Mouse (Mus musculus): ENCODE results near the gene Ptpn4.

The Ptpn4 gene

GRCm38 (mm10) chr1:119807707-119808106 lies 29.7 kb downstream of the Ptpn4 start:
- DNase-seq (ENCODE audit: low read depth, low spot score), result no peak

- DNase-seq (ENCODE audit: low read depth, low spot score), result peak; percentile 28
These were observed 31.4 kb downstream of the Ptpn4 start for GRCm38 (mm10) chr1:119805984-119806383.

GRCm38 (mm10) chr1:119804586-119804985 lies 32.8 kb downstream of the Ptpn4 start:
- peak; percentile 6 for DNase-seq (ENCODE audit: low read depth, low spot score)

DNA sequence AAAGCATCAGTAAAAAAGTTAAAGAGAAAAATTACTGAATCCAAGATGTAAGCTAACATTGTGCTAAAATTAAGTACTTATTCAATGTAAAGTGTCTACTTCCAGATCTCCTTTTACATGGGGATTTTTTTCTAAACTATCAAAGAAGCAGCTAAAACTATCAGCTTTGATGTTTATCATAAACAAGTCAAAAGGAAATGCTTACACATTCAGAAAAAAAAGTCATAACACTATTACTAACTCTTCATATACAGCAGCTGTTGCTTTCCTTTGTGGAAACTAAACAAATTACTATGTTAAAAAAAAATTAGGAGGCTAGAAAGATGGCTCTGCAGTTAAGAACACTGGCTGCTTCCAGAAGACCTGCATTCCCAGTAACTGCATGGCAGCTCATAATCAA lies 42.2 kb downstream of the Ptpn4 start:
- DNase-seq (ENCODE audit: low read depth, low spot score), result no peak

DNA sequence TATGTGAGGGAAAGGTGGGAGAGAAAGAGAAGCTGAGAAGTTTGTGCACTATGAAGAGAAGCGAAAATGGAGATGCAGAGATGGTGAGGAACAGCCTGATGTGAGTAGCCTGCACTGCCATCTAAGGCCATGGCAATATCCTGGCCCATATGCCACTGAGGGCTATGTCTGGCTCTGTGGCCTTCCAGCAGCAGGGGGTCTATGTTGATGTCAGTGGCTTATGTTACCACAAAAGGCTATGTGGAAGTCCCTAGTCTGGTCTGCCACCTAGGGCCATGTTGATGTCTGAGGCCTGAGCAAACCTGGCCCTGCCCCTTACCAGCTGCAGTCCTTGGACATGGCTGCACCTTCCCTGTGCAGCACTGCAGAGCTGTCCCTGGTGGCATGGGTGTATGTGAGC lies 43.1 kb downstream of the Ptpn4 start:
- DNase-seq (ENCODE audit: low read depth, low spot score), result no peak

DNA sequence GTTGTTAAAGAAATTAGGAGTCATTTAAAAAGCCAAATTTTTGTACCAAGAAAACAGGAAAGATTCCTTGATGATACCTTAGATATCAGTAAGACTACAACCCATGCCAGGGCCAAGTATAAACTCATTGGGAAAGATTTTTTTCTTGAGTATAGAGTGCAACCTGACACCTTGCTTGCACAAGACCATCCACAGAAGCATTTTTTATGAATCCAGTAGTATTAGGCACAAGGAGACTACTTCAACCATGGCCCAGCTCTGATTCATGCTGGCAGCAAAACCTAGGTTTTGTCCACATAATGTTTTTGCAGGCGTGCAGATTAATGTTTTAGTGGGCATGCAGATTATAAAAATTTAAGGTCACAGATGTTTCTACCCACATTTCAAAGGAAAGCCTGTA lies 46.8 kb downstream of the Ptpn4 start:
- no peak for DNase-seq (ENCODE audit: low read depth, low spot score)

GRCm38 (mm10) chr1:119775915-119776314 lies 61.5 kb downstream of the Ptpn4 start:
- DNase-seq (ENCODE audit: low read depth, low spot score), result no peak

- no peak for DNase-seq (ENCODE audit: low read depth, low spot score)
These were observed 101.7 kb downstream of the Ptpn4 start for GRCm38 (mm10) chr1:119735692-119736091.

DNA sequence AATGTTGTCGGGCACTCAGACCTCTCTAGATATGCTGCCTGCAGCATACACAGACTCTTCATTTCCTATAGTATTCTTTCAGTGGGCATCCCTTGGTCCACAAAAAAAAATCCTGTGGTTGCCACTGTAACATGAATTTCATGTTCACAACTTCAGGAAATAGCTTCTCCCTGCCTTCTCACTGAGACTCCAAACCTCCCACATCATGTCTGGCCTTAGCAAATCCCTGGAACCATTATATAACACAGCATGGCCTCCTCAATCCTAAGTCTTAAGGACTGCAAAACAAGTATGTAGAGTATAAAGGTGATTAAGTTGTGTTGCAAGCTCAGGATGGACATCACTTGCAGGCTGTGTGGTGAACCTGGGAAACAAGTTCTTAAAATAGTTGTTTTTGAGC lies 102.6 kb downstream of the Ptpn4 start:
- DNase-seq (ENCODE audit: low read depth, low spot score), result peak; percentile 68

- no peak for DNase-seq (ENCODE audit: low read depth, low spot score)
These were observed 106.2 kb downstream of the Ptpn4 start for GRCm38 (mm10) chr1:119731166-119731565.

- no peak for DNase-seq (ENCODE audit: low read depth, low spot score)
These were observed 124.4 kb downstream of the Ptpn4 start for GRCm38 (mm10) chr1:119713017-119713416.

DNA sequence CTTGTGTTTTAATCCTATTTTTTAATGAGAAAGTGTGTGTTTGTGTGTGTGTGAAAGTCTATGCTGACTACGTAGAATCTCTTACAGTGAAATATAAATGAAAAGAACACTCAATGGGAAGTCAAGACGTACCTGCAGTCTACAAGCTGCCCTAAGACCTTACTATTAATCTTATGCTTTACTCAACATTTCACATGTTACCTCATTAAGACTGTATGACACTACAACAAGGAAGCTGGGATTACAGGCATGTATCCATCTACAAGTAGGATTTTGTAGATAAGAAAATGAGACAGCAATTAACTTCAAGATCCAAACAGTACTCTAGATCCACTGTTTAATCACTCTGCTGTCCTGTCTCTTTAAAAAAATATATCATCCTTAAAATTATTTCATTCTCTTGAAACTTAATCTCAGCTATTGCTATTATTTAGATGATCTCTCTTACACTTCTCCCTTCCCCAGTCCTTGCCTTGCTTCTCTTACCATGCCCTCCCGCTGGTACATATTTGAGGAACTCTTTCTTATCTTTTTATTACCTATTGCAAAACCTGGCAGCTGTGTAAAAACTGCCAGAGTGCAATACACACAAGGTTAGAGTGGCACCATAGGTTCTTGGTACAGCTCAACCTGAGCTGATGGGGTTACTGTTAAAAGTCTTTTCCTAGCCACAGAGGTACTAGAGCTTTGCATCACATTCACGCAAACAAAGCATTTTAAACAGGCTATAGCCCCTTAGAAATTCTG lies 130.8 kb downstream of the Ptpn4 start:
- DNase-seq (ENCODE audit: low read depth, low spot score), result no peak

GRCm38 (mm10) chr1:119696860-119697259 lies 140.6 kb downstream of the Ptpn4 start:
- DNase-seq (ENCODE audit: low read depth, low spot score), result no peak

GRCm38 (mm10) chr1:119685773-119686558 lies 151.4 kb downstream of the Ptpn4 start:
- no peak for DNase-seq (ENCODE audit: low read depth, low spot score)

DNA sequence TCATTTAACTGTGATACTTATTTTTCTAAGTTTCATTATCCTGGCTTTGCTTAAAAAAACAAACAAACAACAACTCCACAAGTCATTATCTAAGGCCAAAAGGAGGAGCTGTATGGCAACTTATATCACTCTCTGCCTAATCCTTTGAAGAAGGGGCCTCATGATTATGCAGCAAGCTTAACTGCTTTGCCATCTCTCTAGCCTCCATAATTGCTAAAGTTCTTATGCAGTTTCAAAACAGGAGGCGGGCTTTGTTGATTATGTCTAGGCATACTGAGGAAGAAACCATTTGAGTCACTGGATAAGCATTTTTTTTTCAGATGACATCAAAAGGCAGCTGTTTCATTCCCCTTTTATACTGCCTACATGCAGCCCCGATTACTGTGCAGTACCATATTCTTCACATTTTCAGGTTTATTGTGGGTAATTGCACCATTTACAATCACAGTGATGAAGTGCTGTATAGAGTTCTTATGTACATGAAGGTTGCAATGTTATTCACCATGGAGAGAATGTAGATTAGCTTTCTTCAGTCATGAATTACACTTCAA lies 155.7 kb downstream of the Ptpn4 start:
- no peak for DNase-seq (ENCODE audit: low read depth, low spot score)

DNA sequence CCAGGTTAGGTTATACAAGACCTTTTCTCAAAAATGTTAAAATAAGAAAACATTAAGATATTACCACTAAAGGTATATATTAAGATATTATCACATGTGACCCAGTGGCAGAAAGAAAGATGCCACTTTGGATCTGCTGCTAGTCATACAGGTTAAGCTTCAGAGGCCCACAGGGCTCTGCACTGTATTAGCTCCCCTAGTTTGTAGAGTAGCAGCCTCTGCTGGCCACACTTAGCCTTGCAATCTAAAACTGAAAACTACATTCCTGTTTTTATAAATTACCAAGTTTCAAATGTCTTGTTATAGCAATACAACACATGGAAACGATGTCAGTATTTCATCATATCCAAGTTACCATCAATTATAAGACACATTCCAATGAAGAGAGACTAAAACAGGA lies 162.4 kb downstream of the Ptpn4 start:
- peak; percentile 12 for DNase-seq (ENCODE audit: low read depth, low spot score)

GRCm38 (mm10) chr1:119666904-119667303 lies 170.5 kb downstream of the Ptpn4 start:
- no peak for DNase-seq (ENCODE audit: low read depth, low spot score)

GRCm38 (mm10) chr1:119654307-119654706 lies 183.1 kb downstream of the Ptpn4 start:
- no peak for DNase-seq (ENCODE audit: low read depth, low spot score)

DNA sequence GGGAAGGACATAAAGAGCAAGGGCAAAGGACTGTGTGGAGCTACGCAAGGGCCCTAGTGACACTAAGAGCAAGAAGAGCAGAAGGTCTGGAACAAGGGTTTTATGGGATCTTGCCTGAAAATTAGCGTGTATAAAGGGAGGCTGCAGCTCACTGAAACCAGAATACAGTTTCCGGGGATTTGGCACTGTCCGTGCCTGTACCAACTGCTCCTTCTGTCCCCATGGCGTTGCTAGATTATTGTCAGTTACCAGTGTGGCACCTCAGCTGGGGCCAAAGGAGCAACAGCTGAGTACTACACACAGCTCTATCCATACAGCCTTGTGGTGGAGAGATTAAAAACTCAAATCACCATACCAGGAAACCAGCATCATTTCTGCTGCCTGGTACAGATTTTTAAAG lies 187.0 kb downstream of the Ptpn4 start:
- DNase-seq (ENCODE audit: low read depth, low spot score), result no peak

DNA sequence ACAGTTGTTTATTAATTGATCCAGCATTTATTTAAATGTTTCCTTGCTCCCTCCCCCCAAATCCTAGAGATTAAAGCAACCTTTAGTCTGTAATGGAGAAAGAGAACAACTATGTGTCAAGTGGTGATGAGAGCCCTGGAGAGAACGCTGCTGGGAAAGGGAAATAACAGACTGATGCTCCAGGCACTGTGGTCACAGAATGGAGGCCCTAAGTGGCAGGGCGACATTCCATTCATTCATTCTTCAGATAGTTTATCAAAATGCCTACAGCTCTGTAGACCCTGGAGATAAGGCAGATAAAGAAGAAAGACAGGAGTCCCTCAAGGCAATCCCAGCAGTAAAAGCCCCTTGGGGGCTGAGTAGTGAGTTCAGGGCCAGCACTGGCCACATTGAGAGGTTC lies 187.8 kb downstream of the Ptpn4 start:
- no peak for DNase-seq (ENCODE audit: low read depth, low spot score)

- DNase-seq (ENCODE audit: low read depth, low spot score), result peak; percentile 46
These were observed 189.0 kb downstream of the Ptpn4 start, which contains the start of gene Epb41l5 for GRCm38 (mm10) chr1:119648205-119649111. TSS of gene Epb41l5 (minus strand) at chr1:119649000.

DNA sequence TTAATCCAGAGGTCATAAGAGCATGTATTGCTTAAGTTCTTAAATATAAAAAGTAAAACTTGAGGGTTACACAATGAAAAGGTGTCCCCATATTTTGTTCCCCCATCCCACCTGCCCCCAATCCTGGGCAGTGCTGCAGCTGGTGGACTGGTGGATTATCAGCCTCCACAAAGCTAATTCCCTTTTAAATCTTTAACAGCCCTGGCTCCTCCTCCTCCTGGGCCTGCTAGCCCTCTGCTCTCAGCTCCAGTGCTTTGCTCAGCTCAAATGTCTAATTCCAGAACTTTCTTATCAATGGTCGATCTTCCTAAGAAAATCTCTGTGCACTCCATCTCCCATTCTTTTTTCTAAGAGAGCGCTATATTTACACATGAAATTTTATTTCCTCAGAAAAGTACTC lies 191.1 kb downstream of the Ptpn4 start:
- DNase-seq (ENCODE audit: low read depth, low spot score), result no peak

Data from telencephalon, adult 2 months (tissue).